Mouse (Mus musculus) heart, postnatal 4 days (tissue): ENCODE measurements around the gene Ccdc157. TPM values are rescaled to one million over a fixed set of nuclear protein-coding genes. Genes with fewer than 3 reads are reported as not detected.
A peak's percentile ranks its signal among the peaks of the same experiment; 100 is the strongest.

Source experiments
- DNase-seq: peaks from one replicate; pipeline ENCODE4 v3.0.0; 2021
- microRNA-seq, 2 experiments: library from miRNA; unstranded; fragments of <30 nt; microRNA quantifications; one replicate each; pipeline ENCODE4 v1.2.0; 2021 to 2022
- total RNA-seq, 2 experiments: library from RNA; stranded (reverse); gene quantifications; 2 replicates each; pipeline ENCODE4 v1.2.3; 2021

Gene Ccdc157
- total RNA-seq, 2 experiments from 2014 or later = 5.8 to 6.5 TPM

DNA sequence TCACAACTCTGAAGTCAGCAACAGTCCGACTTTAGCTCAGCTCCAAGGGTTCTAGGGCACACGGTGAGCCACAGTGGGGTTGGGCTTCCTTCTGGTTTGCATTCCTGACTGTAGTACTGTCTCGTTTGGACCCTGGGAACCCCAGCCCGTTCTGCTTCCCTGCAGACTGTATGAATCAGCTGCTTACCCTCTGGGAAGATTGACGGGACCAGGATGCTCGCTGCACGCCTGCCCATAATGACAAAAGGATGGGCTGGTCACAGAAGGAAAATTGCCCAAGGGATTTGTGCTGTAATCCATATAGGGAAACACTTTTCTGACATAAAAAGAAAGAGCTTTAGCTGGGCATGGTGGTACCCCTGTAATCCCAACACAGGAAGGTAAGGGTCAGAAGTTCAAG is 61.3 kb downstream of the Ccdc157 start:
- no peak for DNase-seq

DNA sequence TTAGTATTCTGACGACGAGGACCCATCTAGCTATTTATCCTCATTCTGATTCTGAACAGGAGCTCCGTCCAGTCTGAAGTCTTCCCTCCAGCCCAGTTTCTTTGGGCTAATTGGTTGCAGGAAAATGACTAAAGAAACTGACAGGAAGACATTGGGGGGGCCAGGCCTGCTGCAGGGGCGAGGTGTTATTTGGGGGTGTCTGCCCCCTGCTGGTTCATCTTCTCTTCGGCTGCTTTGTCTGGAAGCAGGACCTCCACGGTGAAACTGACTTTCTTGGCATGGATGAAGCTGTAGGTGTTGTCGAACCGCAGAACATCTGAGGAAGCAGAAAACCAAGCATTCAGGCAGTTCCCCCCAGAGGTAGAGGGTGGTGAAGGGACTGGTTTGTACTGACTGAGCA is 62.0 kb downstream of the Ccdc157 start:
- no peak for DNase-seq

DNA sequence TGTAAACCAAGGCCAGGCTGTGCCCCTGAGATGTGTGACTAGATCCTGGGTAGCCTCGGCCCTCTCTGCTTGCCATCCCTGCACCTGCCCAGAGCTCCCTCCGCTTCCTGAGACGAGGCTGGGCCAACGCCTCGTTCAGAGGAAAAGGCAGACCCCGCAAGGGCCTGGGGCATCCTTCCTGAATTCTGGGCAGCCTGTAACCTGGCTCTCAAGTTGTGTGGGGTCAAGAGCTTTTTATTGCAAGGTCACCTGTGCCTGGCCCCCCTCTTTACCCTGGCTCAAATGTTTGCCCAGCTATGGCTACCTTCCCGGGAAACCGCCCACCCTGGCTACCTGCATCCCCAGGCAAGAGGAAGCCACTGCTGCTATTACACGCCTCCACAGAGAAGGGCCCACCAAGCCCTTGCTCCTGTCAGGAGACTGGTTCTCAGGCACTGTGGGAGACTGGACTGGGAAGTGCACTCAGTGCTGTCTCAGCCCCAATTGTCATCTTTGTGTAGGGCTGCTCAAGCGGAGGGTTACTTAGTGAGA is 62.9 kb downstream of the Ccdc157 start:
- no peak for DNase-seq

DNA sequence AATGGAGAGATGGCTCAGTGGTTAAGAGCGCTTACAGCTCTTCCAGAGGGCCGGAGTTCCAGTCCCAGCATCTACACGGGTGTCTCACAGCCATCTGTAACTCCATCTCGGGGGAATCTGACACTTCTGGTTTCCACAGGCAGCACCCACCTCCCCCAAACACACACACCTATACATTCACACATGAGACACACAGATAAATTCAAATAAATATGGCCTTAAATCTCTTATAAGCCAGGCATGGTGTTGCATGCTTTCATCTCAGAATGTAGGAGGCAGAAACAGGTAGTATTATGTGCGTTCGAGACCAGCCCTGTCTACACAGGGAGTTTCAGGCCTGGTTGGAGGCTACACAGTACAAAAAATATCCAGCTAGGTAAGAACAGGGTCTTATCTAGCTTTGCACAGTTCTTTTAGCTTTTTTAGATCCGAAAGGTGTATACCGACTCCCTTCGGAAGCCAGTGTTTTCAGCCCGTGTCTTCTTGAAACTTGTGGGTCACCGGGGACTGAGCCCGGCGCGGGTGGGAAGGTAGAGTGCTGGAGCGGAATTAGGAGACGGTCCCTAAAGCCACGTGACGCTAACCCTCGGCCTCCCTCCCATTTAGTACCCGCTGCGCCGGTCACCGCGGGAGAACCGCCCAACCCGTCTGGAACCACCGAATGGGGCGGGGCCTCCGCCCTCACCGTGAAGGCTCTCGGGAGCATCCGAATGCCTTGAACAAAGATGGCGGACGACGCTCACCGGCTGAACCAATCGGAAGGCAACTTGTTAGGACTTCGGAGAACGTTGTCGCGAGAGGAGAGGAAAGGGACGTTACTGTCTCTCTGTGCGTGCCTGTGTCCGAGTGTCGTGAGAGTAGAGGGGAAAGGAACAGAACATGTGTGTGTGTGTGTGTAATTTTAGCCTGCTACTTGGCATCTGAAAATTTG is 63.8 kb downstream of the Ccdc157 start:
- DNase-seq = peak; percentile 98

DNA sequence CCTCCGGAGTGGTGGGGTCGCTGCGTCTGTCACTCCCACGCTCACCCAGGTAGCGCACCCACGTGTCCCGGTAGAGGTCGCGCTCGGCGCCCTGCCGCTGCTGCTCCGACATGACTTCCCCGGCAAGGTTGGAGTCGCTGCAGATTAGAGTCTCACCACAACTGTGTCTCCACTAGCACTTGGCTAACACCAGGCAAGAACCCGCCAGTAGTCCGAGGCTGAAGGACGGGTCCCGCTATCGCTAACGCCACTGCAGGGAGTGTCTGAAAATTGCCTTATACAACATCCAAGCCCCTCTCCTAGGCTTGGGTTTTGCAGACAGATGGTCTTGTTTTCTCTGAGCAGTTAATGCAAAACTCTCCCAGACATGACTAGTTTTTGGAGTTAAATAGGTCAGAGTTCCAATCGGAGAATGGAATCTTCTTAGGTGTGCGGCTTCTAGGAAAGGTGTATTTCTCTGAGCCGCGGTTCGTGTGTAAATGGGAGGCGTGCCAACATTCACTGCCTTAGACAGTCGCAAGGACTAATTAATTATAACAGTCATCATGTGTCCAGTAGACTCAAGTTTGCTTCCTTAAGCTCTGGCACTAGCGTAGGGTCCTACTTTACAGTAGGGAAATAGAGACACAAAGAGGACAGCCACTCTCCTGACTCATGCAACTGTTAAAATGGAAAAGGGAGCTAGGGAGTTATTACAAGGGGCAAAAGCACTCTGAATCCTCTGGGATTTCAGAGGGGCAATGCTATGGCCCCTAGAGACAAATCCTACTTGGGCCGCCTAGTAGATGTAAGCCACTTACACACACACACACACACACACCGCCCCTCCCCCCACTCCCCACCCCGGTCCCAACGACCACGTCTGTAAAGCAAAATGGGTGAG is 64.7 kb downstream of the Ccdc157 start, which contains the start of gene Mtfp1:
Mtfp1 (minus strand) TSS at position 275 of the 883 bp plus-strand sequence.
- peak; percentile 71 for DNase-seq

DNA sequence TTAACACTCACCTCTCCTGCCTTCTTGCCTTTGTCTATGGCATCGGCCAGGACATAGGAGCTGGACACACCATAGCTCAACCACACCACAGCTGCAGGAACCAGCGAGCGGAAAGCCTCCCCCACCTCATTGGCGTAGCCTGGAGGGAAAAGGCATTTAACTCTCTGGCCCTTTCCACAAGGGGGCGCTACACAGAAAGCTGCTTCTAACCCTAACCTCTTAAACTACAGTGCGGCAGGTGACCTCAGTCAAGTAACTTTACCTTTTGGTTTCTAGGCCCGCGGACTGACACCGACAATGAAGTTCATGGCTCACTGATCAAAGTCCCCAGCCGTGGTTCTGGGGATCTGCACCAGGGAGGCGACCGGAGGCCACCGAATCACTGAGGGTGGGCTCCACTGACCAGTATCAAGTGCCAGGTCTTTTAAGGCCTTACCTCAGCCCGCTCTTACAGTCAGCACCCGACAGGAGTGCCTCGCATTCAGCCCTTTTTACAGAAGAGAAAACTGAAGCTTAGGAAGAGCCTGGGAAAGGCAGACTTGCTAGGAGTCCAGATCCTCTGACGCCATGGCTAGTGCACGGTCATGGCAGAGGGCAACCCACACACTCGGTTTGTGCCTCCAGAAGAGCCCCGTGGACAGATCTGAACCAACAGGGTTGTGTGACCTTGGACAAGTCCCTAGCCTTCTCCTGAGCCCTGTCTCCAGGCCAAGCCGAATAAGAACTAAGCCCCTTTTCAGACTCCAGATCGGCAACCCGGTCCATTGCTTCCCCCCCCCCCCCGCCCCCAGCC is 65.5 kb downstream of the Ccdc157 start:
- DNase-seq = peak; percentile 77

DNA sequence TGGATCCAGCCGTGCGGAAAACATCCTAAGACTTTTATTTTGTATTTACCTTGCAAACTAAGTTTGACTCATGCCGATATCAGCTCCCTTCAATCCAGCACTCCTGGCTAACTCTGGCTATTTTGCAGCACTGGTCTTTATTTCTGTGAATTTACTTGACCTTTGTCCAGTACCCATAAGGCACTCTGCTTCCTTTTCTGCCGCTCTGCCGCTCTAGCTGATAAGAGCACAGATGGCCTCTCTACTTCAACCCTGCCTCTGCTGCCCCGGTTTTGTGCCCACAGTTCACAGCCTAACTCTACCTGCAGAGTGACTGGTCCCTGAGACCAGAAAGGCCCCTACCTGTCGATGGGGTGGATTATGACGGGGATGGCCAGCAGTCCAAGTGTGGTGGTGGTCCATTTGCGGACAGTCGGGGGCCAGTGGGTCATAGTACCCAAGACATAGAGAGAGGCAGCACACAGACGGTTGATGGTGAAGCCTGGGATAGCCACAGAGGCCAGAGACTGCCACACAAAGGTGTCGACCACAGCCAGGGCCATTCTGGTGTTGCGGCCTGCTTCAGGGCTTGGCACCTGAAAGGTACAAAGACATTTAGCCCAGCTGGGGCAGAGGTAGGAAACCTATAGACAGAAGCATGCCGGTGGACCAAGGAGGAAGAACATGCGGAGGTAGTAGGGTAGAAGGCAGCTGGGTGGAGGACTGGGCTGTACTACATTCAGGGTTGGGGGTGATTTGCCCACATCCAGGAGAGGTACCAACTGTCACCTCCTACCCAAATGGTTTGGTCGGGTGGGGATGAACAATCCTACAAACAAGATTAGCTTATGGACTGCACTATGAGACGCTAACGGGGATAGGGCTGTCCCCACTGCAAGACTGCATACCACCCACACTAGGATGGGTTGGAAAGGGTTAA is 66.4 kb downstream of the Ccdc157 start:
- DNase-seq = no peak

Small RNA genes within 50 kb of the gene (microRNA-seq; reads per million reads assigned to microRNA genes)
- 0.61 to 2.8 reads per million in 2 experiments for gene Mir3060

Other genes with a start within 250 kb of the Ccdc157 start
- gene Slc35e4, start 245.6 kb downstream of the Ccdc157 start, total RNA-seq = 1 to 10 TPM; 3.6 to 4.0 TPM
- 10 to 100 TPM; 38.8 to 40.6 TPM for gene Tcn2, start 228.1 kb downstream of the Ccdc157 start, total RNA-seq
- gene Pes1, start 196.3 kb downstream of the Ccdc157 start, total RNA-seq = 10 to 100 TPM; 41.0 to 42.0 TPM
- gene 4930556J24Rik, start 183.5 kb downstream of the Ccdc157 start, total RNA-seq = not detected
- under 1 TPM; 0.14 to 0.23 TPM for gene Gal3st1, start 176.7 kb downstream of the Ccdc157 start, total RNA-seq
- not detected for gene Sec14l4, start 128.8 kb downstream of the Ccdc157 start, total RNA-seq
- not detected for gene Sec14l3, start 95.5 kb downstream of the Ccdc157 start, total RNA-seq
- 10 to 100 TPM; 46.3 to 52.0 TPM for gene Mtfp1, start 64.8 kb downstream of the Ccdc157 start, total RNA-seq
- gene Sec14l2, start 36.9 kb downstream of the Ccdc157 start, total RNA-seq = 1 to 10 TPM in 1 of 2 experiments, under 1 TPM in 1; 0.91 to 1.1 TPM
- 10 to 100 TPM; 17.5 to 18.3 TPM for gene Rnf215, start 25.1 kb downstream of the Ccdc157 start, total RNA-seq
- gene Sf3a1, start 57 bp upstream of the Ccdc157 start, total RNA-seq = 10 to 100 TPM; 56.6 to 56.9 TPM
- 10 to 100 TPM; 10.9 to 11.8 TPM for gene Tbc1d10a, start 26.5 kb upstream of the Ccdc157 start, total RNA-seq
- gene Castor1, start 57.9 kb upstream of the Ccdc157 start, total RNA-seq = 1 to 10 TPM; 4.7 to 5.1 TPM
- under 1 TPM in 1 of 2 experiments, not detected in 1; 0.14 TPM for gene Osm, start 76.1 kb upstream of the Ccdc157 start, total RNA-seq
- gene Lif, start 97.3 kb upstream of the Ccdc157 start, total RNA-seq = 1 to 10 TPM; 1.8 to 2.0 TPM